Mouse (Mus musculus) layer of hippocampus, adult 11-12 months (tissue): ENCODE measurements around the gene Tspyl4.

Experiments
- DNase-seq: peaks from one replicate; pipeline ENCODE4 v3.0.0; 2022; ENCODE audit warnings: low spot score

Tspyl4 gene

DNA sequence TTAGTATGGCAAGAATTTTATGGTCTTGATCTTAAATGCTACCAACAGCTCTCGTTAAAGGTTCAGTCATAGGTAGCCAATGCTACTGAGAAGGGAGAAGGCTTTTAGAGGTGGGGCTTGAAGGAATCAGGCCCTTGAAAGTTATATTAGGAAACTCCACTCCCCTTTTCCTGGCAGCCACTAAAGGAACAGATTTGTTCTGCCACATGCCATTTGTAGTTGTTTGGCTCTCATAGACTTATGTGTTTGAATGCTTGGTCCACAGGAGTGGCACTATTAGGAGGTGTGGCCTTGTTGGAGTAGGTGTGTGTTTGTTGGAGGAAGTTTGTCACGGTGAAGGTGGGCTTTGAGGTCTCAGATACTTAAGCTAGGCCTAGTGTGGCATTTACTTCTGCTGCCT is 23.6 kb downstream of the Tspyl4 start:
- DNase-seq = no peak

GRCm38 (mm10) chr10:34326701-34327100 is 29.5 kb downstream of the Tspyl4 start:
- peak; percentile 20 for DNase-seq

- DNase-seq = no peak
Observed at GRCm38 (mm10) chr10:34327144-34327543, 29.9 kb downstream of the Tspyl4 start.

- peak; percentile 58 for DNase-seq
Observed at GRCm38 (mm10) chr10:34328310-34328709, 31.1 kb downstream of the Tspyl4 start.

- no peak for DNase-seq
Observed at GRCm38 (mm10) chr10:34341014-34341413, 43.8 kb downstream of the Tspyl4 start.

DNA sequence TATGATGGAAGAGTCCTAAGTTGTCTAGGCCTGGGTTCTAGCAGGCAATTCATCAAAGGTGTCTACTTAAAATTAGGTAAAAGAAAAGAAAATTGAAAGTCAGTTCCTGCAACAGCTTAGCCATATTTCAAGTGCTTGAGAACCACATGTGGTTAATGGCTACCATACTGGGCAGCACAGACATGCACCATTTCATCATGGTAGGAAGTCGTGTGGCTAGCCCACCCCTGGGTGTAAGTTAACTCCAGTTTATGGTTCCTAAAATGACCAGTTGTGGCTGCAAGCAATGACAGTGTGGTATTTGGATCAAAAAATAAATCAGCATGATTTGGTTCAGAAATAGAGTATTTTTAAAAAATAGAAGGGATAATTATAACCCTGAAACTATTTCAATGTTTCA is 44.6 kb downstream of the Tspyl4 start:
- no peak for DNase-seq
